Mouse (Mus musculus) erythroblast, embryonic 14.5 days (primary cell): ENCODE data around the gene Cldn18.

Source experiments
- GATA1 ChIP-seq: IDR thresholded peaks from 2 replicates; pipeline ENCODE4 v1.6.1; 2012; ENCODE audit warnings: low read length, inconsistent platforms, mixed read lengths
- TAL1 ChIP-seq: IDR thresholded peaks from 3 replicates; pipeline ENCODE4 v1.6.1; 2012; ENCODE audit warnings: low read length, inconsistent platforms, mixed read lengths

DNA sequence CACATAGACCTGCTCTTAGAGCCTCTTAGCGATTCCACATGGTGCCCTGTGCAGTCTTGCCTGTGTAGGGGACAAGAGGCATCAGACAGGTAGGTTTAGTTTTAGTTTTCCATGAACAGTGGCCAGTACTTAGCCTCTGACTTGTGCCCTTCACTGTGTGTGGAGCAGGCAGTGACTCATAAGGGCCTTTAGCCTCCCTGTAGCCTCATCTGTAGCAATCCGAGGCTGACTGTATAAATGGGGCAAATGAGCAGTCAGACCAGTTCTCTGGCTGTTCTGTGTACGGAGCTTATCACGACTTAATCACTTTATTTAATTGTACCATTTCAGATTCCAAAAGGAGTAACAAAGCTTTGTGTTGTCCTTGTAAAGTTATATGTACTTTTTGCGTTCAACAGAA lies 77.1 kb downstream of the Cldn18 start:
- TF ChIP-seq GATA1 (no peak), TAL1 (no peak)
